Mouse (Mus musculus) kidney, postnatal 14 days (tissue): ENCODE measurements around the gene Eps8l2.

ENCODE experiments used
- DNase-seq: peaks from one replicate; pipeline ENCODE4 v3.0.0; 2022; ENCODE audit warnings: mixed read lengths

Eps8l2 gene

GRCm38 (mm10) chr7:141338576-141339131 lies at the start of gene Eps8l2:
Eps8l2 (plus strand) TSS chr7:141338880.
- peak; percentile 90 for DNase-seq

GRCm38 (mm10) chr7:141291921-141292582 lies 46.6 kb upstream of the Eps8l2 start, which contains the start of gene Drd4:
Drd4 (plus strand) TSS chr7:141292006.
- DNase-seq = peak; percentile 32

- no peak for DNase-seq
These were observed 45.9 kb upstream of the Eps8l2 start for GRCm38 (mm10) chr7:141292583-141293388.

- peak; percentile 37 for DNase-seq
These were observed 44.7 kb upstream of the Eps8l2 start for GRCm38 (mm10) chr7:141293852-141294471.

DNA sequence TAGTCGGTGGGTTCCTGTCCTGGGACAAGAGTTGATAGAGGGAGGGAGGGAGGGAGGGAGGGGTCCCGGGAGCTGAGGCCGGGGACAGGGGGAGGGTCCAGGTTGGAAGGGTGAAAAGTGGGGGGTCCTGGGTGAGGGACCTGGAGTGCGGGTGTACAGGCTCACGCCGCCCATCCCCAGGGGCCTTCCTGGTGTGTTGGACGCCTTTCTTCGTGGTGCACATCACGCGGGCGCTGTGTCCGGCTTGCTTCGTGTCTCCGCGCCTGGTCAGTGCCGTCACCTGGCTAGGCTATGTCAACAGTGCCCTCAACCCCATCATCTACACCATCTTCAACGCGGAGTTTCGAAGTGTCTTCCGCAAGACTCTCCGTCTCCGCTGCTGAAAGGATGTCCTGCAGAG lies 44.2 kb upstream of the Eps8l2 start:
- no peak for DNase-seq

- DNase-seq = no peak
These were observed 40.6 kb upstream of the Eps8l2 start for GRCm38 (mm10) chr7:141297926-141298650.

DNA sequence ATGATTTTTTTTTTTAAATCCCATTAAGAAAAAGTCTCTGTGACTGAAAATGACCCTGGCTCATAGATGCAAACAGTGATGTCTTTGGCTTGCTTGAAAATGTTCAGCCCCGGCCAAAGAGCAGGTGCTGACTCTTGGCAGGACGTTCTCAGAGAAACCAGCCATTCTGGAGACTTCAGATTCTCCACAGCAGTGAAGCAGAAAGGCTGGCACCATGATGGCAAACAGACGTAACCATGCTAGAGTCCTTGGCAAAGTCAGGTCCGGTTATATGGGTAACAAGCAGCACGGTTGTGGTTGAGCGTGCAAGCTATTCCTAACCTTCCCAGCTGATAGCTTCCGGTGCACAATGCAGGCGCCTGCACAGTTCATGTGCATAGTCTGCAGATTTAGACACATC lies 39.5 kb upstream of the Eps8l2 start:
- DNase-seq = no peak

DNA sequence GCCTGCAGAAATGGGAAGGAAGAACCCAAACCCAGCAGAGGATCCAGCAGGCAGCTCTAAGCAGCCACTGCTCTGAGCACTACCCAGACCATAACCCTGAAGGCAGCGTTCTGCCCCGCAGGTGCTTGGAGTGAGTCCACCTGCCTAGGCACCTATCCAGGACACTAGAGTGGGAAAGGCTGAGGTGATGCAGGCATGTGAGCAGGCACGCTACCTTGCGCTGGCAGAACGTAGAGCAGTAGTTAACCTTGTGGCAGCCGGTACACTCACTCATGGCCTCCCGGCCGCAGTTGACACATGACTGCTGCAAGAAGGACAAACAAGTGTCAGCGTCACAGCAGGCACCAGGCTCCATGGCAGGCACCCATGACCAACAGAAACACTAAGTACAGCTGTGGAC lies 37.3 kb upstream of the Eps8l2 start:
- no peak for DNase-seq

DNA sequence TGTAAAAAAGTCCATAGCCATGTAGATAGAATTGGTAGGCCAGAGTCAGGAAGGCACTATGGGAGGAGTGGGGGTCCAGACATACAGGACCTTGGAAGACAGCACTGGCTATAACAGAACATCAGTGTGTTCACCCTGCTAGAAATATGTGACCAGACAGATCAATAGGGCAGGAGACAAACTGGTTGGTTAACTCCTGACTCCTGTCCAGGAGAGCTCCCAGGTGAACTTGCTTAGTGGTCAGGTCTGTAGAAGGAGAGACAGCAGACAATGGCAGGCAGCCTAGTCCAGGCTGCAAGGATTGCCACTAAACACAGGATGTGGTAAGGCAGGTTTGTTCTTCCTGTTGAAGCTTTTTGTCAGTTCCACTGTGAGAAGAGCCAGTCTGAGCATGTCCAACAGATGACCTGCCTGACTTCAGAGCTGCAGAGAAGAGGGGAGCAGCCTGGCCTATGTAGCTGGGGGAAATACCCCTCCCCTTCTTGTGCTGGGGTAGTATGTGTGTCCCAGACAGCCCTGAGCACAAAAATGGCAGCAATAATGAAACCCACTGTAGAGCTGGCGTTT lies 35.9 kb upstream of the Eps8l2 start:
- DNase-seq = no peak

DNA sequence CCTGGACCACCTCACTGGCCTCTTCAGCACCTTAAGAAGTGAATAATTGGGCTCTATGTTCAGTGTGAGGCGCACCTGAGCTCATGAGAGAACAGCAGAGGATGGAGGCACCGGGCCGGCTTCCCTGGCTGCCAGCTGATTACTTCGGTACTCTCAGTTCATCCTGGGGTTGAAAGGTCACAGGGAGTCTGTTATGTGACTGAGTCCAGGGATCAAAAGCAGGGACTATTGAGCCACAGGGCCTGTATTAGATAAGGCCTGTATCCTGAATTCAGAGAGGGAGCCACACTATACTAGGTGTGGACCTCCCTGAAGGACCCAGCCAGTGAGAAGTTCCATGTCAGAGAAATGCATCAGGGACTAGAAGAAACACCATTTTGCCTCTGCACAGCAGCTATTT lies 34.1 kb upstream of the Eps8l2 start:
- no peak for DNase-seq

DNA sequence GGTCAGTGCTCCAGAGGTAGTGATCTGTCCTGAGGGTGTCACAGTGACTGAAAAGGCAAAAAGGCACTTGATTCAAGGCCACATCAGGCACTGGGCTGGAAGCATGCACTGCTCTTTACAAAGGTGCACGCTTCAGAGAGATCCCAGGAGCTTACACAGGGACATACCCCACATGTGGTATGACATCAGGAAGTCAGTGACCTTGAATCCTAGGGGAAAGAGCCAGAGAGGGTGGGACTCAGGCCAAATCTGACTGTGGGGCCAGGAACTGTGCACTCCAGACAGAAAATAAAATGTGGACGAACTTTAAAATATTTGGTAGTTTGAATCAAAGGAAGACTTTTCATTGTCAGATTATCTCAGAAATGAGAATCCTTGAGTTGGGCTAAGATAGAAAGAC lies 24.3 kb upstream of the Eps8l2 start:
- DNase-seq = no peak

DNA sequence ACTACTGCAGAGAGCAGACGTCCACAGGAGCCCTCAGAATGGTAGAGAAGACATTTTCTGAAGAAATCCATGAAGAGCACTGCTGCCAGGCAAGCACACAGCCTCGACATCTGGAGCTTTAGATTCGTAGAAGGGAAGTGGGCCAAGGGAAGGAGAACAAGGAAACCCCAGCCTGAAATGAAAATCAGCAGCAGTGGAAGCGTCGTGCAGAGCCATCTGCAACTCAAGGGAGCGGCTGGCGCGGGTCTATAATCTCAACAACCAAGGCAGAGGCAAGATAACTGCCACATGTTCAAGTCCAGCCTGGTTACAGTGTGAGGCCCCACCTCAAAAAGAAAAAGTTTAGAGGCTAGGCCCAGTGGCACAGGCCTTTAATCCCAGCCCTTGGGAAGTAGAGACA lies 23.6 kb upstream of the Eps8l2 start:
- DNase-seq = no peak

DNA sequence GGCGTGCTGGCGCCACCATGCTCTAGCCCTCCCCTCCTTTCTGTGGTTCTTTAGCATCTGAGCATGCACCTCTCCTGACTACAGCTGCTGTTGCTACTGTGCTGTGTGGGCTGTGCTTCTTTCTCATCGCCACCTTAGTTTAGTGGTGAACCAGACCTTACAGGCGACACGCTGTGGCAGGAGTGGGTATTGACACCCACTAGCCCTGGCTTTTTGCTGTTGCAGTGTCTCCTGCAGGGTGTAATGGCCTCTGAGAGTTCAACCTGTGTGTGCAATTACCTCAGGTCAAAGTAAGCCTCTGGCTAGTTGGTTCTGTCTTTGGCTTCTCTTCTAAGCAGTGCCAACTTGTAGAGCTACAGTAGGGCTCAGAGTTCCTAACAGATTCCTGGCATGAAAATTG lies 22.7 kb upstream of the Eps8l2 start:
- peak; percentile 79 for DNase-seq

DNA sequence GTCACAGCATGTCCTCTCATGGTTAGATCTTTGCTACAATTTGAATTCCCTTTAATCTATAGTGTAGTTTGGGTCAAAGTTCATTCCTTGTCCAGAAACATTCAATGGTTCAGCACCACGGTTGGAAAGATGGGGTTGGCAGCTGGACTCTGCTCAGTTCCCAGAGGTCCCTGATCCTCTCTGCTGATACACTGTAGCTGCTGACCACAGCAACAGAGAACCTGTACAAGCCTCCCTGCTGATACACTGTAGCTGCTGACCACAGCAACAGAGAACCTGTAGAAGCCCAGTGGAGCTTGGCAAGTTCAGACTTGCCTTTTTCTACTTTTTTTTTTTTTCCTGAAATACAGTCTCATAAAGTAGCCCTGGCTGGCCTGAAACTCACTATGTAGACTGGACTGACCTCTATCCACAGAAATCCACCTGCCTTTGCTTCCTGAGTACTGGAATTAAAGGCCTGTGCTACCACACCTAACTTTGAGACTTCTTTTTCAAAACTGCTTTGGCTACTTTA lies 21.0 kb upstream of the Eps8l2 start:
- DNase-seq = peak; percentile 27

- no peak for DNase-seq
These were observed 19.2 kb upstream of the Eps8l2 start for GRCm38 (mm10) chr7:141319446-141319845.

DNA sequence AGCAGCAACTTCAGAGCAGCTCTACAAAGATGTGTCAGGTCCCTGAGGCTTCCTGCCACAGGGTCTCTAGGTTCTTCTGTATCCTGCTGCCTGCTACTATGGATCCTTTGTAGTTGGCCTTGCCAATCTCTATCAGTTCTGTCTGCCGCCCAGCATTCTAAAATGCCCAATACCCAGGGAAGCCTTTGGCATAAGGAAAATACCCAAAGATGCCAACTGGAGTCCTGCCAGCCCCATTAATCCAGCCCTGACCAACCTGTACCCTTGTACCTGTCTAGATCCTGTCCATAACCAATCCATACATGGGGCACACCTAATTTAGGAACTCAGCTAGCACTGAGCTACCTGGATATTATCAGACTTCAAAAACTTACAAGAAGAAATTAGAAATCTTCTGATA lies 14.0 kb upstream of the Eps8l2 start:
- peak; percentile 34 for DNase-seq

GRCm38 (mm10) chr7:141326546-141327446 lies 11.9 kb upstream of the Eps8l2 start:
- no peak for DNase-seq

DNA sequence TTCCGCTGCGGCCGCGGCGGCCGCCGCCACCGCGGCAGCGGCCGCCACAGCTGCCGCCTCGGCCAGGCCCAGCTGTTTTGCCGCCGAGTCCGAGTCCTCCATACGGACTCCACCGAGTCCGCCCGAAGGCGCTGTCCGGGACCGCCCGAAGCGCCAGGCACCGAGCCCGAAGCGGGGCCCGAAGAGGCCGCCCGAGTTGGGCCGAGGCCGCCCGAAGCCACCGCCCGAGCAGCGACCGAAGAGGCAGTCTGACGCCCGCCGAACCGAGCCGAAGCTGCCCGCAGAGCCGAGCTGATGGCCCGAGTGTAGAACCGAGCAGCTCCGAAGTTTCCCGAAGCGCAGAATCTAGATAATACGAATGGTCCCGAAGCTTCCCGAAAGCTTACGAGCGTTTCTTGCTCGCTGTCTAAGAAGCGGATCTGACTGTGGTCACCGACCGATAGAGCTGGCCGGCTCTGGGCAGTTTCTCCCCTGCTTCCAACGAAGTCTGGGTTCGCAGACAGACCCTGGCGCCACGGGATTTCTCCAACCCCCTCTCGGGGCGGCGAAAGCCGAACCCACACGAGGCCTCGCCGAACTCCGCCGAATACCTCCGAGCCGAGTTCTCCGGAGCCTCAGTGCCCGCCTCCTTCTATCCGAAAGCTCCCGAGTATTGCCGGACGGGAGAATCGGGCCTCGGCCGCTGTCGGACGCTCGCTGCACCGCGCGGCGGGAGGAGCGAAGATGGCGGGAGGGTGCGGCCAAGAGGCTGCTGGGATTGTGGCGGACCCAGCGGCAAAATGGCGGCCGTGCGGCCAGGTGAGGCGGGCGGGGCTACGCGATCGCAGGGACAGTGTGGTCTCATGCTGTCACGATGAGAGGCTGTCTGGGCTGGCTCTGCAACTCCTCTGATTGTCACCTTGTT lies 11.0 kb upstream of the Eps8l2 start, which contains the start of the genes Deaf1 and Tmem80:
Gene Deaf1 (minus strand): TSS at position 222 of the 904 bp plus-strand sequence.
Gene Tmem80 (plus strand): TSS at position 271 of the 904 bp plus-strand sequence.
- peak; percentile 100 for DNase-seq

DNA sequence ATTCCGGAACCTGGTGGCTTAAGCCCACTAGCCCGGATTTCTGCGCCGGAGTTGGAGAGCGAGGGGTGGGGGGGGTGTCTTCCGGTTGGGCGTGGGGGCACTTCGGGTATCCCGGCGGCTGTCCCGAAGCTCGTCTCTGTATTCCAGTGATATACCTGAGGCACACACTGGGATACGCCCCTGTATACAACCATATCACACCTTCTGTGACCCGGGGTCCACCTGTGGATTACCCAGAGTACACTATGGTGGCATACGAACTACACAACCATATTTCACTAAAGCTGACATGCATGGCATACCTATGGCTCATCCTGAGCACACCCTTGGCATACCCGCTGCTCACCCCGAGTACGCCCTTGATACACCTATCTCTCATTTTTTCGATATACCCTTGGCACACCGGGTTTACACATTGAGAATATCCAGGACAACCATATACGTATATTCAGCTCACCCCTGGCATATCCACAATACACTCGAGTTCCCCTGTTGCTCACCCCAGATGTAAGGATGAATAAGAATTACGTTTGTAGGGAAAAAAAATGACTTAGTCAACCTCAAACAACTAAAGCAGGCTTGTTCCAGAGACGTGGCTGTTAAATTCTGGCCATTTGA lies 10.2 kb upstream of the Eps8l2 start:
- no peak for DNase-seq
